Mouse (Mus musculus): Measurements from ENCODE around the gene 4833439L19Rik. TPM values are rescaled to one million over a fixed set of nuclear protein-coding genes. Genes with fewer than 3 reads are reported as not detected.

4833439L19Rik gene
- total RNA-seq, 1 experiment from 2014 or later = 38.3 TPM

GRCm38 (mm10) chr13:54589414-54589995 is 24.3 kb upstream of the 4833439L19Rik start:
- ATAC-seq (ENCODE audit: extremely low read depth, insufficient number of reproducible peaks, low FRiP score, poor library complexity, severe bottlenecking) = no peak

GRCm38 (mm10) chr13:54585831-54586230 is 20.6 kb upstream of the 4833439L19Rik start:
- no peak for ATAC-seq (ENCODE audit: extremely low read depth, insufficient number of reproducible peaks, low FRiP score, poor library complexity, severe bottlenecking)

- no peak for ATAC-seq (ENCODE audit: extremely low read depth, insufficient number of reproducible peaks, low FRiP score, poor library complexity, severe bottlenecking)
Measured at GRCm38 (mm10) chr13:54582860-54583259, 17.6 kb upstream of the 4833439L19Rik start.

- ATAC-seq (ENCODE audit: extremely low read depth, insufficient number of reproducible peaks, low FRiP score, poor library complexity, severe bottlenecking) = no peak
Measured at GRCm38 (mm10) chr13:54582126-54582525, 16.9 kb upstream of the 4833439L19Rik start.

- ATAC-seq (ENCODE audit: extremely low read depth, insufficient number of reproducible peaks, low FRiP score, poor library complexity, severe bottlenecking) = no peak
Measured at GRCm38 (mm10) chr13:54581385-54581784, 16.1 kb upstream of the 4833439L19Rik start.

- peak; percentile 50 for ATAC-seq (ENCODE audit: extremely low read depth, insufficient number of reproducible peaks, low FRiP score, poor library complexity, severe bottlenecking)
Measured at GRCm38 (mm10) chr13:54577652-54578507, 12.6 kb upstream of the 4833439L19Rik start.

GRCm38 (mm10) chr13:54575489-54575888 is 10.3 kb upstream of the 4833439L19Rik start:
- ATAC-seq (ENCODE audit: extremely low read depth, insufficient number of reproducible peaks, low FRiP score, poor library complexity, severe bottlenecking) = no peak

- ATAC-seq (ENCODE audit: extremely low read depth, insufficient number of reproducible peaks, low FRiP score, poor library complexity, severe bottlenecking) = peak; percentile 27; the same call in 1 of the 2 replicates
Measured at GRCm38 (mm10) chr13:54574854-54575481, 9.7 kb upstream of the 4833439L19Rik start, which contains the start of gene Arl10. Gene Arl10 (plus strand): TSS chr13:54575015.

GRCm38 (mm10) chr13:54572621-54573020 is 7.4 kb upstream of the 4833439L19Rik start:
- no peak for ATAC-seq (ENCODE audit: extremely low read depth, insufficient number of reproducible peaks, low FRiP score, poor library complexity, severe bottlenecking)

- ATAC-seq (ENCODE audit: extremely low read depth, insufficient number of reproducible peaks, low FRiP score, poor library complexity, severe bottlenecking) = no peak
Measured at GRCm38 (mm10) chr13:54571637-54572036, 6.4 kb upstream of the 4833439L19Rik start.

GRCm38 (mm10) chr13:54570736-54571135 is 5.5 kb upstream of the 4833439L19Rik start:
- no peak for ATAC-seq (ENCODE audit: extremely low read depth, insufficient number of reproducible peaks, low FRiP score, poor library complexity, severe bottlenecking)

- ATAC-seq (ENCODE audit: extremely low read depth, insufficient number of reproducible peaks, low FRiP score, poor library complexity, severe bottlenecking) = no peak
Measured at GRCm38 (mm10) chr13:54569282-54569681, 4.0 kb upstream of the 4833439L19Rik start.

- no peak for ATAC-seq (ENCODE audit: extremely low read depth, insufficient number of reproducible peaks, low FRiP score, poor library complexity, severe bottlenecking)
Measured at GRCm38 (mm10) chr13:54568380-54568779, 3.1 kb upstream of the 4833439L19Rik start.

- no peak for ATAC-seq (ENCODE audit: extremely low read depth, insufficient number of reproducible peaks, low FRiP score, poor library complexity, severe bottlenecking)
Measured at GRCm38 (mm10) chr13:54565594-54566345, 535 bp upstream of the 4833439L19Rik start.

- no peak for ATAC-seq (ENCODE audit: extremely low read depth, insufficient number of reproducible peaks, low FRiP score, poor library complexity, severe bottlenecking)
Measured at GRCm38 (mm10) chr13:54564232-54565200, 719 bp downstream of the 4833439L19Rik start.

- no peak for ATAC-seq (ENCODE audit: extremely low read depth, insufficient number of reproducible peaks, low FRiP score, poor library complexity, severe bottlenecking)
Measured at GRCm38 (mm10) chr13:54562562-54562961, 2.7 kb downstream of the 4833439L19Rik start.

GRCm38 (mm10) chr13:54560608-54561007 is 4.6 kb downstream of the 4833439L19Rik start:
- no peak for ATAC-seq (ENCODE audit: extremely low read depth, insufficient number of reproducible peaks, low FRiP score, poor library complexity, severe bottlenecking)

- no peak for ATAC-seq (ENCODE audit: extremely low read depth, insufficient number of reproducible peaks, low FRiP score, poor library complexity, severe bottlenecking)
Measured at GRCm38 (mm10) chr13:54559656-54560055, 5.6 kb downstream of the 4833439L19Rik start.

All from neutrophil, adult 5-6 weeks (primary cell).